Mouse (Mus musculus): ENCODE results near the gene Reep1. TPM values are rescaled to one million over a fixed set of nuclear protein-coding genes. Genes with fewer than 3 reads are reported as not detected.

The Reep1 gene
- total RNA-seq (2023): under 1 TPM; 0.37 to 0.42 TPM

GRCm38 (mm10) chr6:71707511-71708501 is at the start of gene Reep1:
TSS of gene Reep1 (plus strand) at chr6:71707561.

GRCm38 (mm10) chr6:71826869-71827268 is 119.5 kb downstream of the Reep1 start, which contains the start of gene Mrpl35:
TSS of gene Mrpl35 (minus strand) at chr6:71826969.

GRCm38 (mm10) chr6:71830690-71831580 is 123.6 kb downstream of the Reep1 start, which contains the start of gene Immt:
TSS of gene Immt (plus strand) at chr6:71831331.

Other genes starting within 250 kb of the Reep1 start
- 10 to 100 TPM; 11.2 to 12.4 TPM for gene Rnf103, start 213.7 kb upstream of the Reep1 start, total RNA-seq (2023)
- gene Chmp3, start 163.8 kb upstream of the Reep1 start, total RNA-seq (2023): 10 to 100 TPM; 54.0 to 61.7 TPM
- 10 to 100 TPM; 30.5 to 30.6 TPM for gene Kdm3a, start 74.6 kb upstream of the Reep1 start, total RNA-seq (2023)
- 10 to 100 TPM in 1 of 2 experiments, 1 to 10 TPM in 1; 9.2 to 15.8 TPM for gene Mrpl35, start 119.4 kb downstream of the Reep1 start, total RNA-seq (2023)
- gene Immt, start 123.8 kb downstream of the Reep1 start, total RNA-seq (2023): 10 to 100 TPM; 58.9 to 60.1 TPM
- 10 to 100 TPM; 32.2 to 36.0 TPM for gene Ptcd3, start 201.2 kb downstream of the Reep1 start, total RNA-seq (2023)
- gene Polr1a, start 201.5 kb downstream of the Reep1 start, total RNA-seq (2023): 10 to 100 TPM; 37.7 to 52.8 TPM